Mouse (Mus musculus): ENCODE results near the gene Cdr1. TPM values are rescaled to one million over a fixed set of nuclear protein-coding genes. Genes with fewer than 3 reads are reported as not detected.

Cdr1 gene
- not detected for total RNA-seq (2021)

- no peak for DNase-seq
- intact Hi-C loops (cut with DNase I) = no loop called here
Observed at GRCm38 (mm10) chrX:61185458-61185857, at the start of gene Cdr1. TSS of gene Cdr1 (minus strand) at chrX:61185558.

- no peak for DNase-seq
- intact Hi-C loops (cut with DNase I) = no loop called here
Observed at GRCm38 (mm10) chrX:61185869-61186268, 511 bp upstream of the Cdr1 start.

DNA sequence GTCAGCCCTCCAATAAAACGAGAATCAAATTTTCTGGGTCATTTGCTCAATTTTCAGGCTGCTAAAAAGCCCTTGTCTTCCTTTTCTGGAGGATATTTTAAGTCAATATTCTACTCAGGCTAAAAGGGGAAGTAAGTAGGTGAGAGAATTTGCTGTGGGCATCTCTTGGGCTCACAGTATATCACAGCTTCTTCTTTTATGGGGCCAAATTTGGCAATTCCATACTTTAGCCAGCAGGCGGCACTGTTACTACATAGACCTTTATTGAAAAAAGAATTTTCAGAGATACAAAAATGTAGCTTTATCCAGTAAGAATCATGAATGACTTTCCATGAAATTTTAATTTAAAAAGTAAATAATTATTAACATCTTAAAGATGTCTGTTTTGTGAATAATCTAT is 18.8 kb downstream of the Cdr1 start:
- intact Hi-C loops (cut with DNase I) = no loop called here
- peak; percentile 1 for DNase-seq

DNA sequence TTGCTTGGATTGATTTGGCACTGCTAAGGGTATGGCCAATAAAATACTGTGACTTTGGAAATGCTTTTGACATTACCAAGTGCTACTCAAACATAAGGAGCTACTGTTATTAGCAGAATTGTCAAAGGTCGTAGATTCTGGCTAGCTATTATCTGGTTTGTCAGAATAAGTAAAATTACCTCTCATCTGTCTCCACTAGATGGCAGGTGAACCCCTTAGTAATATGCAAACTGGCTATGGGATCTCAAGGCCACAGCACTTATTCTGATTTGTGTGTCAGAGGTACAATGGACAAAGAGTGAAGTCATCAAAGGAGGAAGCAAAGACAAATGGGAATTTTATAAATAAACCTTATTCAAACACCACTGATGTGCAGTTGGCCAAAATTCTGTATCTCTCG is 24.1 kb downstream of the Cdr1 start:
- intact Hi-C loops (cut with DNase I) = no loop called here
- no peak for DNase-seq

DNA sequence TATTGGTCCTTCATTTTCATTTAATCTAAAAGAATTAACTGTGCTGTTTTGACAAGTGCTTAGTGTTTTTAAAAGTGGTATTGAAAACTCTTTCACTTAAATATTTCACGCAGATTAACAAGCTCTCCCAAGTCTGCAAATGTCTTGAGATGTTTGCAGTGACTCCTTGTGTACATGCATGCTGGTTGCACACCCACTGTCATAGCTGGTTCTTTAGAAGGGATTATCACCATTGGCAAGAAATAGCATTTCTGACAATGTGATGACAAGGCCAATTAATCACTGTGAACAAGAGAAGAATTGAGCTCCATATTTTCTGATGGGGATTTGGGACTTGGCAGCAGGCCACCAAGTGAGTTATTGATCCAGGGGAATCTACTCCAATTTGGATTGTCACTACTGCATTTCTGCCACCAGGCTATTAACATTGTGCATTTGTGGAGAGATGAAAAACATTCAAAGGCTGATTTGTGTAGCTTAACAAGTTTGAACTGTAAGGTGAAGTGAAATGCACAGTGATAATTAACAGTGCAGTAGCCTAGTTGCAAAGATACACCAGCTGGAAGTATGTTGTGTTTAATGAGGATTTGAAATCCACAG is 30.6 kb downstream of the Cdr1 start:
- no peak for DNase-seq
- intact Hi-C loops (cut with DNase I) = no loop called here

DNA sequence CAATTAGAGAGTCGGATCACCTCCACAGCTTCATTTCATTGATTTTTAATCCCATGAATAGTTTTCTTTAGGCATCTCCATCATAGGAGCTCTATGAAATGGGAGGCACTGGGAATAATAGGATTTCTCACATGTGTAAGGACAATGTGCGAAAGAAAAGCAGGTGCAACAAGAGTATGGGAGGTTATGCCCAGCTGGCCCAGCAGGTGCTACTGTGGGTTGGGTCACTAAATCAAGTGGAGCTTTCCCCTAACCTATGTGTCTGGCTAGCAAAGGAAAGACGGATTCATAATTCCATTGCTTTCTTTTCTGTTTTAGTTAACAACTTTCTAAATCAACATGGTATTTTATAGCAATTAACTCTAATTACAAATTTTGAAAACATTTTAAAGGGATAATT is 31.1 kb downstream of the Cdr1 start:
- no peak for DNase-seq
- intact Hi-C loops (cut with DNase I) = no loop called here

DNA sequence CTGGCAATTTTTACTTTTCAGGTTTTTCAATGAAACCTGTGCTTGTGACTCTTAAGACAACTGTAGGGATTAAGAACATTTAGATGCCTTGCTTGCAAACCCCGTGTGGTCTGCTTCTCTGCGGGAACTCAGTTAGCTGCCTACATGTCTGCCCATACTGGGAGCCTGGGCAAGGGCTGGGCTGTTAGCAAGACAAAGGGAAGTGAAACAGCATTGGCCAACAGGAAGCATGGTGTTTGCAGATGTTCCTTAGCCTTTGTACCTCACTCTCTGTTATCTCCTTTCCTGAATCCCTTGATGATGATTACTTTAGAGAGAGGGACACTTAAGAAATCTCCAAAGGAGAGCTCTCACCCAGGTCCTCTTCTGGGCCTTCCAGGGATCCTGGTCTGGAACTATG is 38.8 kb downstream of the Cdr1 start:
- intact Hi-C loops (cut with DNase I) = no loop called here
- no peak for DNase-seq

DNA sequence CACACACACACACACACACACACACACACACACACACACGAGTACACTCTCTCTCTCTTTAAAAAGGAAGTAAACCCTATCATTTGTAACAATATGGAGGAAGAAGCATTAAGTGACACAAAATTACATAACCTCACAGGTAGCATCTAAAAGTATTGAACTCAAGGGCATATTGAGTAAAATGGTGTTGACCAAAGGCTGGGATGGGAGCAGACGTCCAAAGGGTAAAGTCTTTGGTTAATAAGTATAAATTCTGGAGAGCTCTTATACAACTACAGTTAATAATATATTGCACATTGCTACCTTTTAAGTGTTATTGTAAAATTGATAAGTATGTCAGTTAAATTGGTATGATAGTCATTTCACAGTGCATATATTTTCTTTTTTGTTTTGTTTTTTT is 39.9 kb downstream of the Cdr1 start:
- intact Hi-C loops (cut with DNase I) = no loop called here
- no peak for DNase-seq

GRCm38 (mm10) chrX:61134592-61134991 is 50.8 kb downstream of the Cdr1 start:
- DNase-seq = no peak
- intact Hi-C loops (cut with DNase I) = no loop called here

Small RNA genes within 50 kb of the gene (microRNA-seq; reads per million reads assigned to microRNA genes)
- gene Gm24396 = not detected
